Mouse (Mus musculus) embryonic stem cell, embryonic (primary cell): ENCODE results near the gene Camk2b.

Source experiments
- CTCF ChIA-PET, 4 experiments: fragments of 300-600 bp in 2 of 4; fragments of 350-600 bp in 2 of 4; sonication (Branson Sonifier 250); formaldehyde crosslinking; loops; one replicate each; lab custom pipeline; 2022; ENCODE audit warnings: inconsistent platforms in 2 of 4; lab: Charles Lee
- POLR2A ChIA-PET, 4 experiments: fragments of 300-600 bp in 2 of 4; fragments of 350-600 bp in 2 of 4; sonication (Branson Sonifier 250); formaldehyde crosslinking; loops; one replicate each; lab custom pipeline; 2022; ENCODE audit warnings: antibody characterized with exemption in 4 of 4, inconsistent platforms in 1 of 4; lab: Charles Lee

Gene Camk2b

DNA sequence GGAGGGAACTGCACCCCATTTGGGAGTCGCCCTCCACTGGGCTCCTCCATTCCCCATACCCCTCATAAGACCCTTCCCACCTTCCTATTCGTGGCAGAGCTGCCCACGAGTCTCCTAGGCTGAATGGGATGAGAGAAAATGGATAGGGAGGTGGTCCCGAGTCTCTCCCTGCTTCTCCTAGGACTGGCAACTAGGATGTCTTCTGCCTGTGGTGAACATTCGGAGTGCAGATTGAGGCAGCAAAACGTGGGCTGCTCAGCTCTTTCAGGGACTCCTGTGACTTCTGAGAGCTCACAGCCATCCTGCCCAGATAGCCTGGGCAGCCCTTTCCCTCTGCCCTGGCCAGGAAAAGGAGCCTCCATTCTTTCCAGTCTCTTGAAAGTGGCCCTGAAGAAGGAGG, at the start of gene Camk2b:
Camk2b (minus strand) TSS at position 187 of the 400 bp plus-strand sequence.
- CTCF ChIA-PET: interaction anchor here in 2 of 4 experiments (0.8 to 1.1 kb wide), 2 partner anchors 33 to 122 kb away, joined by 4 read pairs; no protein-coding TSS in a partner anchor
- POLR2A ChIA-PET: interaction anchor here in 2 of 4 experiments (1.1 to 10.3 kb wide), 10 partner anchors 21 to 187 kb away, joined by 3 to 70 read pairs (median 4); partner anchors contain the start of genes A730071L15Rik (in 2 of the 2) and Nudcd3 (in 2 of the 2)

DNA sequence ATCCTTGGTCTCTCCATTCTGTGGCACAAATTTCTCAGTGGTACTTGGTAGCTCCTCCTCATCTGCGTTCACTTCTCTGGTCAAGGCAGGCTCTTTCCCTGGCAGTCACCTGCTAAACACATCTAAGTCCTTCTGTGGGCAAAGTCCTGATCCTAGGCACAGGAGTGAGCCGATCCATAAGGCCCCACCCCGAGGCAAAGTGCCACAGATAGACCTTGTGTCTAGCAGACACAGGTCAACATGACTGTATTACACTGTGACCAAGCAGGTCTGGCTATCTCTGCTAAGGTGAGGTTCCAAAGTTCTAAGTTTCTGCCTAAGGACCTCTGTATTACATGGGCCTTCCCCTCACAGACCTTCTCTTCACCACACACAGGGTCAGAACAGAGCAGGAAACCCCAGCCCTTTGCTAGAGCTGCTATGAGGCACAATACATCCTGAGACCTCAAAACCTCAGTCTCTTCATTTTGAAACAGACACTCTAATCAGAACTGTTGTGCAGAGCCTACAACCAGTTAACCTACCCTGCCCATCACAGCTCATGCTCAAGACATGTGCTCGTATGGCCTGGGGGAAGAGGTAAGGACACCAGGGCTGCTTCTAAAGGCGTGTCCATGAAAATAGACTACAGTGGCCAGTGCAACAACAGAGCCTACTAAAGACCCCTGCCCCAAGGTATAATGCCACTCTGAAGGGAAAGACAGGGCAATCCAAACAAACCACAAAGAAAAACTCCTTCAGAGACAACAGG, 45.7 kb upstream of the Camk2b start:
- ChIA-PET CTCF (interaction anchor here (0.5 to 2.6 kb wide), 6 partner anchors 10 to 277 kb away, joined by 3 to 21 read pairs (median 3); partner anchors contain the start of gene Zmiz2 (in 1 of the 4)), POLR2A (interaction anchor here in 2 of 4 experiments (1.0 to 1.8 kb wide), 6 partner anchors 9 to 54 kb away, joined by 3 to 6 read pairs (median 4); no protein-coding TSS in a partner anchor)

DNA sequence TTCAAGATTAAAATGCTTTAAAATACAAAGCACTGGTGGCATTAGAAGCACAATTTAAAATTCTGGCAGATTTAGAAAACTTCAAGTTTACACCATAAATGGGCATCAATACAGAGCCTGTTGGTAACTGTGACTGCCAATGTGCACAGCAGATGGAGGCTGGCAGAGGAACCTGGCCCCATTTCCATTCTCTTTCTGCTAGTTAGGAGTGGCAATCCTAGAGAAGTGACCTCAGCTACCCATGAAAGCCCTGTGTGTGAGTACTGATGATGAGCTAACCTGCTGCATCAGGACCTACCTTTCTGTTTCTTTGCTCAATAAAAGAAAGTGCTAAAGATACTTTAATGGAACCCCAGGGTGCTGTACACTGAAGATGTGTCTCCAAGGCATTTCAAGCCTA, 43.8 kb upstream of the Camk2b start:
- CTCF ChIA-PET: no interaction called here

DNA sequence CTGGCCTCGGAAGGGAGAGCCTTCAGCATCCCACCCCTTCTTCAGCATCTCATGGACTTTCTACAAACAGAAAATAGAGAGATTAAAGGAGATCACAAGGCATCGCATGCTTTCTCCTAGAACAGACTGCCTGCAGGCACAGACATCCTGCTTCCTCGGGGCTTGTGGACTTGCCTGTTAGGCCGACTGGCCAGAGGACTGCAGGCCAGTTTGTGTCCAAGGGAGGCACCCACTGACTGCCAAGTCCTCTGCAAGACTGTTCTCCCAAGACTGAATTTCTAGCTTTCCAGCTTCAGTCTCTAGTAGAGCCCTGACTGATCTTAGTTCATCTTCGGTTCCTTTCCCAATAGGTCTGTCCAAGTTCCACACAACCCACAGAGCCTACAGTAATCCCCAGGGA, 42.1 kb upstream of the Camk2b start:
- CTCF ChIA-PET: no interaction called here
- POLR2A ChIA-PET: interaction anchor here in 2 of 4 experiments (0.9 to 1.5 kb wide), 2 partner anchors 20 to 73 kb away, joined by 3 read pairs; no protein-coding TSS in a partner anchor

More for the DNA sequence above, 43.8 kb upstream of the Camk2b start:
- POLR2A ChIA-PET: interaction anchor here in 1 of 4 experiments (0.6 to 1.7 kb wide), 3 partner anchors 13 to 213 kb away, joined by 3 to 8 read pairs (median 4); no protein-coding TSS in a partner anchor

GRCm38 (mm10) chr11:6107722-6108121, 41.6 kb upstream of the Camk2b start:
- ChIA-PET CTCF (interaction anchor here in 2 of 4 experiments (0.5 to 1.3 kb wide), 2 partner anchors 11 to 91 kb away, joined by 3 read pairs; no protein-coding TSS in a partner anchor), POLR2A (interaction anchor here in 2 of 4 experiments (0.6 to 1.5 kb wide), 3 partner anchors 20 to 126 kb away, joined by 3 read pairs; no protein-coding TSS in a partner anchor)

- ChIA-PET CTCF (no interaction called here), POLR2A (interaction anchor here in 1 of 4 experiments (1.2 to 1.5 kb wide), 2 partner anchors 21 to 114 kb away, joined by 3 to 4 read pairs; no protein-coding TSS in a partner anchor)
These were observed 38.6 kb upstream of the Camk2b start for GRCm38 (mm10) chr11:6104734-6105133.

GRCm38 (mm10) chr11:6096637-6097036, 30.5 kb upstream of the Camk2b start:
- ChIA-PET POLR2A (interaction anchor here in 2 of 4 experiments (0.6 to 1.1 kb wide), 3 partner anchors 10 to 584 kb away, joined by 3 to 5 read pairs (median 4); no protein-coding TSS in a partner anchor), CTCF (interaction anchor here in 3 of 4 experiments (0.6 to 1.8 kb wide), 7 partner anchors 11 to 266 kb away, joined by 3 to 10 read pairs (median 4); partner anchors contain the start of gene Myl7 (in 1 of the 3))

GRCm38 (mm10) chr11:6086991-6087390, 20.8 kb upstream of the Camk2b start:
- POLR2A ChIA-PET: interaction anchor here in 2 of 4 experiments (0.5 to 1.6 kb wide), 6 partner anchors 11 to 274 kb away, joined by 3 to 4 read pairs (median 3); no protein-coding TSS in a partner anchor
- CTCF ChIA-PET: interaction anchor here in 1 of 4 experiments (1.2 to 1.7 kb wide), 2 partner anchors 96 to 101 kb away, joined by 3 to 5 read pairs; no protein-coding TSS in a partner anchor

- POLR2A ChIA-PET: interaction anchor here in 2 of 4 experiments (0.8 to 1.0 kb wide), 2 partner anchors 10 to 11 kb away, joined by 3 to 4 read pairs; no protein-coding TSS in a partner anchor
- CTCF ChIA-PET: interaction anchor here in 1 of 4 experiments (0.9 kb wide), 1 partner anchor 33 kb away, joined by 3 read pairs; no protein-coding TSS in a partner anchor
These were observed 12.6 kb upstream of the Camk2b start for GRCm38 (mm10) chr11:6078737-6079136.

DNA sequence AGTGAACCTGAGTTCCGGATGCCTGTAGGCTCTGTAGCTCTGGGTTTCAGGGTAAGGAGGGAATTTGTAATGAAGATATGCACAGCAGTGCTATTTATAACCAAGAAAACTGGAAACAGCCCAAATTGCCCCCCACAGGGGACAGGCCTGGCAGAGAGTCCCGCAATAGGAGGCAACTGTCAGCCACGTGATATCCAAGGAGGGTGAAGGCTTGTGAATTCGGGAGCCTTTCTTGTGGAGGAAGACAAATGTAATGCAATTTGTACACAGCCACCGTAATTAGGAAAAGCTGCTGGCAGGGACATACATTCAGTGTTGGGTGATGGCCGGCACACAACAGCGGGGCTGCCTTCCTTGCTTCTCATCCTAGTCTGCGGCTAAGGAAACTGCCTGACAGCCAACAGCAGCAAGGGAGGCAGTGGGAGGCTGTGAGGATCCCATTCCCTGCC, 9.5 kb upstream of the Camk2b start:
- CTCF ChIA-PET: no interaction called here

DNA sequence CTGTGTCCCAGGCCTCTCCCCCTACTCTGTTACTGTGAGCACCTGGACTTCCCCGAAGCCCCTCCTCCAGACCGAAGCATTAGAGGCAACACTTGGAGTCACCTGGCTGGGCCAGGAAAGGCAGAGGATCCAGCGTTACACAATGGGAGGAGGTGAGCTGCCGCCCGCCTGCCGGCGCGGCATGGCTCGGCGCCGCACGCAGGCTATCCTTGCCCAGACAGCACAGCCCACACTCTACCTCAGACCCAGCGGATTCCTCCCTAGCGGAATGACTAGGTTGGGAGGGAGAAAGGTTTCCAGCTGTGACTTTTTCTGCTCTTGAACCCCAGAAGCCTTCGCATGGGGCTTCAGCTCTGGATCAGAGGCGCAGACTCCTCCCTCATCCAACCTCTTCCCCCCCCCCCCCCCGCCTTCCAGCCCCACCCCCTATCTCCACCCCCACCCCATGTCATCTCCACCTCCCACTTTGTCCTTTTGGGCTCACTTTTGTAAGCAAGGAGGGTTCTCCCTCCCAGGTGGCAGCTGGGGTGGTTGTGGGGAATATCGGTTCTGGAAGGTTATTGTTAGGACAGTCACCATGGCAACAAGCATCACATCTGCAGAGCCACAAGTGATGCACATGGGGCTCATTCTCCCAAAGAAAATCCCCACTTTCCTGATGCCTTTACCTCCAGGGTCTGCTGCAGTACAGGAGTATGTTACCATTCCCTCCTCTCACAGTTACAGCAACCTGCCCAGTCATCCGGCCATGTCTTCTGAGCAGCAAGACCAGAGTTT, 2.2 kb upstream of the Camk2b start:
- CTCF ChIA-PET: interaction anchor here in 2 of 4 experiments (0.6 to 1.6 kb wide), 3 partner anchors 115 to 580 kb away, joined by 3 to 6 read pairs (median 4); no protein-coding TSS in a partner anchor
- POLR2A ChIA-PET: interaction anchor here in 3 of 4 experiments (0.6 to 10.3 kb wide), 14 partner anchors 10 to 415 kb away, joined by 3 to 70 read pairs (median 4); partner anchors contain the start of gene Dbnl (in 1 of the 3)

More for the DNA sequence above, 9.5 kb upstream of the Camk2b start:
- POLR2A ChIA-PET: no interaction called here

- ChIA-PET CTCF (interaction anchor here (0.6 to 1.6 kb wide), 8 partner anchors 33 to 181 kb away, joined by 3 to 4 read pairs (median 3); no protein-coding TSS in a partner anchor), POLR2A (interaction anchor here (0.5 to 10.3 kb wide), 18 partner anchors 12 to 476 kb away, joined by 3 to 70 read pairs (median 4); partner anchors contain the start of genes A730071L15Rik (in 2 of the 4) and Nudcd3 (in 2 of the 4))
These were observed 998 bp upstream of the Camk2b start for GRCm38 (mm10) chr11:6067160-6067559.

- ChIA-PET CTCF (no interaction called here), POLR2A (interaction anchor here in 2 of 4 experiments (1.0 to 10.3 kb wide), 5 partner anchors 26 to 135 kb away, joined by 4 to 70 read pairs (median 7); partner anchors contain the start of genes A730071L15Rik (in 1 of the 2), Nudcd3 (in 1 of the 2) and Ykt6 (in 1 of the 2))
These were observed 526 bp downstream of the Camk2b start for GRCm38 (mm10) chr11:6065551-6066121.

DNA sequence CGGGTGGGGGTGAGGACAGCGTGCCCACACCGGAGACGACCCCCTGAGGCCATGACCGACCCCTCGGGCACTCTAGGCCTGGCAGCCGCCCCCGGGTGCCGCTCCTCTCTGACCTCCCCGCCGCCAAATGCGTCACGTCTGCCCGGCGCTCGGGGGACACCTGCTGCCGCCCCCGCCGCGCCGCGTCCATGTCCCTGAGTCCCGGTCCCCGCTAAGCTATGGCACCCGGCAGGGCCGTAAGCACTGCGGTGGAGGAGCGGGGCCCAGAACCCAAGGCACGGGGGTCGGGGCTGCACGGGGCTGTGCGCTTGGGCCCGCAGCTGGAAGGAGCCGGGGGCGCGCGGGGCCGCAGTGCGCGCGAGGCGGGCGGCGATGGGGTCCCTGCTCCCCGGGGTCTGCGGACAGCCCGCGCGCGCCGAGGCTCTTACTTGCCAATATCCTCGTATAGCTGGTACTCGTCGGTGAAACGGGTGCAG, 1.1 kb downstream of the Camk2b start:
- POLR2A ChIA-PET: interaction anchor here in 3 of 4 experiments (0.5 to 10.3 kb wide), 16 partner anchors 11 to 370 kb away, joined by 3 to 70 read pairs (median 4); partner anchors contain the start of gene Ykt6 (in 1 of the 3)
- CTCF ChIA-PET: interaction anchor here in 1 of 4 experiments (0.8 kb wide), 1 partner anchor 197 kb away, joined by 3 read pairs; no protein-coding TSS in a partner anchor

- ChIA-PET CTCF (interaction anchor here (0.7 to 1.8 kb wide), 6 partner anchors 69 to 284 kb away, joined by 3 to 7 read pairs (median 4); no protein-coding TSS in a partner anchor), POLR2A (interaction anchor here (0.5 to 10.3 kb wide), 25 partner anchors 11 to 566 kb away, joined by 3 to 70 read pairs (median 4); partner anchors contain the start of genes Urgcp (in 1 of the 4) and Ykt6 (in 1 of the 4))
These were observed 1.7 kb downstream of the Camk2b start for GRCm38 (mm10) chr11:6064215-6065045.
